Mouse (Mus musculus) NIH3T3 (cell line): ENCODE results near the gene Sh3bgr.

Experiments used
- DNase-seq: peaks from one replicate; pipeline ENCODE4 v3.0.0-alpha.2; 2012; ENCODE audit warnings: low read depth

Sh3bgr gene

GRCm38 (mm10) chr16:96210856-96211255 is 10.6 kb downstream of the Sh3bgr start:
- DNase-seq, result no peak

GRCm38 (mm10) chr16:96213027-96213426 is 12.8 kb downstream of the Sh3bgr start:
- no peak for DNase-seq

GRCm38 (mm10) chr16:96221491-96221890 is 21.2 kb downstream of the Sh3bgr start:
- no peak for DNase-seq

DNA sequence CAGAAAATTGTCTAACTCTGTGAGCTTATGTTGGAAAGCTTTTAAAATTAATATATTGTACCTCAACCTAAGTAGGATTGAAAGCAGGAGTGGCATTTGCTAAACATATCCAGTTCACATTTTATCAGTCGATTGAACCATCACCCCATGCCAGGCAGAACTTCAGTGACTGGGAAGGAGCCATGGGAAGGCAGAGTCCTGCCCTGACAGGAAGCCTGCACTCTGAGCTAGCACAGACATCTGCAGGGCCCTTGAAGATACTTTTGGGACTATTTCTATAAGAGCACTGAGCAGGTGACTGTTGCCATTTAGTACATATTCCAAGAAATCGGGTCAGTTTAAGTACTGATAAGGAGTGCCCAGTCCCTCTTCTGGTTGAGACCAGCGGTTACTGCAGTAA is 21.7 kb downstream of the Sh3bgr start:
- no peak for DNase-seq

DNA sequence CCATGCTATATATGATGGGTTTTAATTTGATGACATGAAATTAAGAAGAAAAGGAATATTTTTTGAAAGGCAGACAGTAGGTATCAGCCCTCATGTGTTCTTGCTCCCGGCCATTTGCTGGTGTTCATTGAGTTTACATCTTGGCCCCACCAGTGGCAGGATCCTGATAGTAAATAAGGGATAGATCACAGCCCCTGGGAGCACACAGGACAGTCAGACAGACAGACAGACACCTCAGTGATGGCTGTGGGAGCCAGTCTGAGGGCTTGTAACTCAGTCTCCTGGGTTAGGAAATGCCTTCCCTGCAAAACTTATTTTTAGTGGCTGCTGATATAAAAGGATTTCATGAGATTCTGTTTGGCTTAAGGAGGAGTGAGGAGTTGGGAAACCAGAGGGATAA is 22.2 kb downstream of the Sh3bgr start:
- DNase-seq, result no peak

GRCm38 (mm10) chr16:96228438-96228837 is 28.2 kb downstream of the Sh3bgr start:
- DNase-seq, result no peak

- no peak for DNase-seq
Observed at GRCm38 (mm10) chr16:96229044-96229555, 28.9 kb downstream of the Sh3bgr start.

GRCm38 (mm10) chr16:96230411-96230810 is 30.2 kb downstream of the Sh3bgr start:
- DNase-seq, result peak; percentile 80

GRCm38 (mm10) chr16:96231251-96231650 is 31.0 kb downstream of the Sh3bgr start:
- no peak for DNase-seq

DNA sequence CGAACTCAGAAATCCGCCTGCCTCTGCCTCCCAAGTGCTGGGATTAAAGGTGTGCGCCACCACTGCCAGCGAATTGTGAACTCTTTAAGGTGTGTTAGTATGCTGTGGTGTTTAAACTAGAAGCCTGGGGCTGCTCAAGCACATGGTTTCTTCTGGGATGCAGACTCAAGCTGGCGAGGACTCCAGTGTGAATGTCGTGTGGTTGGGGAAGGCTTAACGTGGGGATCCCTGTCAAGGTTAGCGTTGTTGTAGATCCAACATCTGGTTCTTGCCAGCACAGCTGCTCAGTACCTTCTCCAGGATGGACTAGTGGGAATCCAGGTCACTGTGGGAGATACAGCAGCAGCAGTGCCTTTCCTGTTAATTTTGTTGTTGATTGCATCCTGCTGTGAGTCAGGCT is 31.7 kb downstream of the Sh3bgr start:
- DNase-seq, result no peak

DNA sequence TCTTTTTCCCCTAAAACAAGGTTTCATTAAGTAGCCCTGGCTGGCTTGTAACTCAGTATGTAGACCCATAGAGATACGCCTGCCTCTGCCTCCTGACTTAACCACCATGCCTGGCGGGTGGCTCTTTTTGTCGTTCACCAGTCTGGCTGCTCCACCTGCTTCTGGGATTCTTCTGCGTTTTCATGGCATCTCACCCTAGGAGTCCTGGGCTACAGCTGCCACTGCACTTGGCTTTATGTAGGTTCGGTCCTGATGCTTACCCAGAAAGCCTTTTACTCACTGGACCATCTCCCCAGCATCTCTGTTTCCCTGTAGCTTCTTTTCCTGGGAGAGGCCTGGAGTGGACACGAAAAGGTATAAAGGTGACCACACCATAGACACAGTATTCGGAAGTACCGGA is 33.7 kb downstream of the Sh3bgr start:
- DNase-seq, result no peak

DNA sequence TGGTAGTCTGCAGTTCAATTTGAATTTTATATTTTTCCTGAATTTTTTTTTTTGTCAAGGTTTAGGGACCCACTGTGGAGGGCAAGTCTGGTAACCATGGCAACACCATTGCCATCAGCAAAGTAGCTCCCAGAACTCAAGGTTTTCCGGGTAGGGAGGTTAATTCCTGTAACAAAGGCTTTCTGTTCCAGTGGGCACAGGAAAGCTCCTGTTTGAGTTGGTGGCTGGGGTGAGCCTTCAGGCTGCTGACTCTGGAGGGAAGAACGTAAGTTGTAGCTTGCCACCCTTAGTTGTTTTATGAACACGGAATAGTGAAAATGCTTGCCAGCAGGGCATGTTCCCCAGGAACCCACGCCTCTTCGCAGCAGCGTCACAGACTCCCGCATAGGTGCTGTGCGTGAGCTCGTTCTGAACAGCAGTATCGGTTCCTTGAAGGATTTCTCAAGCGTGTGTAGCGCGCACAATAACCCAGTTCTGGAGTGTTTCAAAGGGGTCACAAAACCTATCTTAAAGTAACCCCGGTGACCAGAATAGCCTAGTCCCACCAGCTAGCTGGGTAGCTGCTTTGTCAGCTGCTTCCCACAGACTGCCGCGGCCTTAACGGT is 35.2 kb downstream of the Sh3bgr start, which contains the start of gene B3galt5:
Gene B3galt5, plus strand, starts transcription at position 436 of the 605 bp plus-strand sequence.
- DNase-seq, result no peak

GRCm38 (mm10) chr16:96244496-96244895 is 44.2 kb downstream of the Sh3bgr start:
- DNase-seq, result no peak

DNA sequence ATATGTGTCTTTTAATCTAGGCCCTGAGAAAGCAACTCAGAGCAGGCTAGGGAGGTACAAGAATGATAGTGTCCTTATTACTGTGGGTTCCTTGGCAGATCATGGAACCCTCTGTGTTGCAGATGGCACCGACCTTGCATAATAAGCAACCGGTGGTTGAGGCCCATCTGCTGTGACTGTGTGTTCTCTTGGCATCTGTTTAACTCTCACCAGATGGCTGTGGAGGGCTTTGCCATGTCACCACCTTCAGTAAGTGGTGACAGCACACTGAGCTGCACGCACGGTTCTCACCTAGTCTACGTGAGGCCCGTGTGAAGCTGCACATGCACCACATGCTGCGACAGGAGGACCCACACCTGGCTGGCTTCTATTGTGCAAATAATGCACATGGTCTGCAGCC is 49.4 kb downstream of the Sh3bgr start:
- DNase-seq, result no peak

GRCm38 (mm10) chr16:96252146-96252545 is 51.9 kb downstream of the Sh3bgr start:
- DNase-seq, result no peak

GRCm38 (mm10) chr16:96258429-96258828 is 58.2 kb downstream of the Sh3bgr start:
- DNase-seq, result no peak

DNA sequence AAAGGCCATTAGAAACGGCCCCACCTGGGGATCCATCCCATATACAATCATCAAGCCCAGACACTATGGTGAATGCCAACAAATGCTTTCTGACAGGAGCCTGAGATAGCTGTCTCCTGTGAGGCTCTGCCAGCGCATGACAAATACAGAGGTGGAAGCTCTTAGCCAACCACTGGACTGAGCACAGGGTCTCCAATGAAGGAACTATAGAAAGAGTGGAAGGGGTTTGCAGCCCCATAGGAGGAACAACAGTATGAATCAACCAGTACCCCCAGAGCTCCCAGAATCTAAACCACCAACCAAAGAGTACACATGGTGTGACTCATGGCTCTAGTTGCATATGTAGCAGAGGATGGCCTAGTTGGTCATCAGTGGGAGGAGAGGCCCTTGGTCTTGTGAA is 71.5 kb downstream of the Sh3bgr start:
- DNase-seq, result no peak

- no peak for DNase-seq
Observed at GRCm38 (mm10) chr16:96272929-96273619, 72.8 kb downstream of the Sh3bgr start.

- DNase-seq, result no peak
Observed at GRCm38 (mm10) chr16:96276596-96276995, 76.3 kb downstream of the Sh3bgr start.
